In the genomic region with DNA sequence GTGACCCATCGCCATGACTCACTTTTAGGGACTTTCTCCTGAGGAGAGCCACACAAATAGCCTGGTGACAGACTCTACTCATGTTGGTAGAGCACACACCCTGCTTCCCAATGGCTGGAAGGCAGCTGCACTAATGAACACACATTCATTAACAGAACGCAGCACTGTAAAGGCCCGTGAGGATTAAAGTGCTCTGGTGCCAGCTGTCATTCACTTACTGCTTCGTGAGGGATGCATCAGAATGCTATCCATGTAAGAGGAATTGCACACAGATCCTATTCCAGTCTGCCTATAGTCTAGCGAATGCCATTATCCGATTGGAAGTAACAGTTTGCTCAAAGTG, we compare ENCODE assay signal across 22 mouse cellular contexts.
DNase-seq lines count a peak whose midpoint lies in the region; ATAC-seq and TF ChIP-seq lines count a peak whose summit lies in the region.
"Had no signal": no experiment of that assay in that cellular context is flagged by ENCODE, and none has a peak within 500 bp of the region (broad histone marks: within the 10 kb centered on the region; RNA-seq: fewer than 3 reads in every experiment).

No protein-coding gene starts in this region.

- TF ChIP-seq CTCF in CH12.LX (conservative IDR thresholded peaks at IDR 0.05 in 1 of 2, IDR thresholded peaks at IDR 0.05 in 1 of 2; ENCODE audit: low read depth in 2 of 2, low read length in 2 of 2): no peak
- TF ChIP-seq CTCF in brain, embryonic 14.5 days (IDR thresholded peaks at IDR 0.05; ENCODE audit: borderline replicate concordance, extremely low read depth, insufficient read depth, insufficient read length): no peak

- no peak for DNase-seq in limb, embryonic 10.5 days (ENCODE audit: low spot score)
- DNase-seq in CH12.LX (ENCODE audit: extremely low read depth): no peak
- peak; percentile 29 for DNase-seq in brain, embryonic 14.5 days (ENCODE audit: low read depth)
- no peak for DNase-seq in thymus, postnatal 10 days (ENCODE audit: low spot score in 2 of 2)
- DNase-seq: adrenal gland, adult 8-10 months; adrenal gland, postnatal 36 days; cerebellum, adult 11-12 months; cerebellum, adult 9-10 months; cerebellum, postnatal 36 days; gastrocnemius, postnatal 14 days; heart, postnatal 10 days; heart, postnatal 4 days; kidney, adult 18-20 months had no signal

- H3K4me1 ChIP-seq in limb, embryonic 15.5 days: peaks cover 2% of the 10 kb centered on the region
- peaks cover 1% of the 10 kb centered on the region; the same call in 1 of the 2 replicates for H3K4me1 ChIP-seq in limb, embryonic 10.5 days
- peaks cover 19 to 46% of the 10 kb centered on the region in 2 experiments for H3K4me1 ChIP-seq in CH12.LX (ENCODE audit: control insufficient read depth in 1 of 2, insufficient read depth in 2 of 2)
- H3K4me1 ChIP-seq in hindbrain, embryonic 13.5 days (replicated peaks): no peaks in the 10 kb centered on the region; the same call in none of the 2 replicates
- H3K4me1 ChIP-seq: forebrain, embryonic 12.5 days; heart, embryonic 10.5 days; hindbrain, embryonic 12.5 days; intestine, embryonic 15.5 days had no signal

- dilution Hi-C loops in CH12.LX (cut with MboI; ENCODE audit: extremely low pct_ligation_motif_present, extremely low pct_unique_long_range_greater_than_20kb, low sequenced_read_pairs): no loop called here

- no peaks in the 10 kb centered on the region for H3K27me3 ChIP-seq in limb, embryonic 15.5 days
- H3K27me3 ChIP-seq in limb, embryonic 10.5 days (ENCODE audit: low read depth, poor library complexity, severe bottlenecking): no peaks in the 10 kb centered on the region
- H3K27me3 ChIP-seq in CH12.LX (replicated peaks): no peaks in the 10 kb centered on the region
- H3K27me3 ChIP-seq in hindbrain, embryonic 13.5 days: no peaks in the 10 kb centered on the region
- H3K27me3 ChIP-seq: forebrain, embryonic 12.5 days; hindbrain, embryonic 12.5 days; intestine, embryonic 15.5 days had no signal

- TF ChIP-seq EP300 in CH12.LX (IDR thresholded peaks at IDR 0.05; ENCODE audit: low read length): no peak

- no peaks in the 10 kb centered on the region for H3K9me3 ChIP-seq in limb, embryonic 15.5 days
- no peaks in the 10 kb centered on the region for H3K9me3 ChIP-seq in limb, embryonic 10.5 days (replicated peaks)
- peaks cover 14% of the 10 kb centered on the region for H3K9me3 ChIP-seq in CH12.LX (replicated peaks; ENCODE audit: low read length)
- no peaks in the 10 kb centered on the region for H3K9me3 ChIP-seq in hindbrain, embryonic 13.5 days
- H3K9me3 ChIP-seq: forebrain, embryonic 12.5 days; heart, embryonic 10.5 days; hindbrain, embryonic 12.5 days; intestine, embryonic 15.5 days had no signal

- TF ChIP-seq POLR2A in CH12.LX (IDR thresholded peaks at IDR 0.05; ENCODE audit: low read depth, low read length): no peak
- no peak for TF ChIP-seq POLR2A in brain, embryonic 14.5 days (IDR thresholded peaks at IDR 0.05; ENCODE audit: borderline replicate concordance, extremely low read depth, insufficient read depth, insufficient read length, poor library complexity, severe bottlenecking)

- H3K79me2 ChIP-seq in CH12.LX (replicated peaks; ENCODE audit: control insufficient read depth, extremely low read depth, insufficient read depth, poor library complexity, severe bottlenecking): no peaks in the 10 kb centered on the region

- in situ Hi-C loops in CH12.LX (cut with MboI; ENCODE audit: low pct_ligation_motif_present, low pct_unique_long_range_greater_than_20kb, low sequenced_read_pairs): loop anchor here (10.0 to 25.0 kb wide), 3 partner anchors 123 to 473 kb away; a partner anchor contains a TSS

- 70% methylated on average over 6 of the region's 6 CpGs for WGBS in limb, embryonic 15.5 days
- WGBS in limb, embryonic 10.5 days: 90% methylated on average over 6 of the region's 6 CpGs
- 80% methylated on average over 6 of the region's 6 CpGs for WGBS in hindbrain, embryonic 13.5 days

- no peak overlapping the region for H3K4me3 ChIP-seq in limb, embryonic 15.5 days
- no peak overlapping the region for H3K4me3 ChIP-seq in limb, embryonic 10.5 days
- H3K4me3 ChIP-seq in CH12.LX (replicated peaks in 1 of 3; ENCODE audit: low read depth in 2 of 3, low read length in 2 of 3, poor library complexity in 1 of 3): no peak overlapping the region
- H3K4me3 ChIP-seq in hindbrain, embryonic 13.5 days: no peak overlapping the region
- H3K4me3 ChIP-seq: forebrain, embryonic 12.5 days; heart, embryonic 10.5 days; hindbrain, embryonic 12.5 days; intestine, embryonic 15.5 days had no signal

- H3K27ac ChIP-seq in limb, embryonic 15.5 days: no peak overlapping the region; the same call in 1 of the 2 replicates
- no peak overlapping the region for H3K27ac ChIP-seq in limb, embryonic 10.5 days
- H3K27ac ChIP-seq in CH12.LX (ENCODE audit: insufficient read depth, low read depth): peak overlapping the region; percentile 87; the same call in 1 of the 2 replicates
- no peak overlapping the region for H3K27ac ChIP-seq in hindbrain, embryonic 13.5 days
- H3K27ac ChIP-seq: forebrain, embryonic 12.5 days; heart, embryonic 10.5 days; hindbrain, embryonic 12.5 days; hindbrain, postnatal 0 days; intestine, embryonic 15.5 days had no signal

- H3K4me2 ChIP-seq in limb, embryonic 15.5 days: no peak overlapping the region
- peak overlapping the region; percentile 7; the same call in 1 of the 2 replicates for H3K4me2 ChIP-seq in CH12.LX (ENCODE audit: insufficient read depth, low read depth, poor library complexity, severe bottlenecking)
- no peak overlapping the region for H3K4me2 ChIP-seq in hindbrain, embryonic 13.5 days
- H3K4me2 ChIP-seq: forebrain, embryonic 12.5 days; hindbrain, embryonic 12.5 days; intestine, embryonic 15.5 days had no signal

- TF ChIP-seq RAD21 in CH12.LX (IDR thresholded peaks at IDR 0.05; ENCODE audit: low read depth, low read length): no peak

- H3K9ac ChIP-seq in limb, embryonic 15.5 days: no peak overlapping the region
- no peak overlapping the region for H3K9ac ChIP-seq in CH12.LX (ENCODE audit: insufficient read depth, low read depth)
- no peak overlapping the region for H3K9ac ChIP-seq in hindbrain, embryonic 13.5 days
- H3K9ac ChIP-seq: forebrain, embryonic 12.5 days; hindbrain, embryonic 12.5 days; intestine, embryonic 15.5 days had no signal

- no peaks in the 10 kb centered on the region for H3K36me3 ChIP-seq in limb, embryonic 15.5 days
- no peaks in the 10 kb centered on the region for H3K36me3 ChIP-seq in limb, embryonic 10.5 days
- H3K36me3 ChIP-seq in CH12.LX (replicated peaks in 1 of 2; ENCODE audit: control insufficient read depth in 1 of 2, insufficient read depth in 1 of 2, low read length in 1 of 2): no peaks in the 10 kb centered on the region
- H3K36me3 ChIP-seq in hindbrain, embryonic 13.5 days: no peaks in the 10 kb centered on the region
- H3K36me3 ChIP-seq: forebrain, embryonic 12.5 days; heart, embryonic 10.5 days; hindbrain, embryonic 12.5 days; intestine, embryonic 15.5 days had no signal

- 0 out of 2 replicates have a peak, but pooled peaks have one; percentile 58 for ATAC-seq in limb, embryonic 15.5 days (ENCODE audit: insufficient number of reproducible peaks, low FRiP score, low TSS enrichment, low read depth)
- ATAC-seq in hindbrain, embryonic 13.5 days (ENCODE audit: low FRiP score): no peak
- ATAC-seq in megakaryocyte progenitor cell, adult 5-6 weeks (replicated peaks; ENCODE audit: poor library complexity): no peak
- ATAC-seq: forebrain, embryonic 16.5 days; hindbrain, postnatal 0 days; intestine, embryonic 15.5 days had no signal

TF ChIP-seq in CH12.LX, 34 proteins besides CTCF, POLR2A, EP300 and RAD21:
- no peak for TF ChIP-seq ZMIZ1 (IDR thresholded peaks at IDR 0.05; ENCODE audit: low read depth, low read length)
- TF ChIP-seq ELF1 (IDR thresholded peaks at IDR 0.05; ENCODE audit: low read depth, low read length): no peak
- TF ChIP-seq RCOR1 (conservative IDR thresholded peaks at IDR 0.05; ENCODE audit: low read depth, low read length): no peak
- TF ChIP-seq MXI1 (IDR thresholded peaks at IDR 0.05; ENCODE audit: low read depth, low read length): no peak
- TF ChIP-seq MAFK (IDR thresholded peaks at IDR 0.05; ENCODE audit: insufficient replicate concordance, low read length): no peak
- no peak for TF ChIP-seq KAT2A (IDR thresholded peaks at IDR 0.05; ENCODE audit: insufficient replicate concordance, low read length)
- TF ChIP-seq USF1 (IDR thresholded peaks at IDR 0.05; ENCODE audit: low read depth, low read length): no peak
- TF ChIP-seq TCF12 (IDR thresholded peaks at IDR 0.05; ENCODE audit: low read depth, low read length): no peak
- no peak for TF ChIP-seq CHD1 (IDR thresholded peaks at IDR 0.05; ENCODE audit: low read depth, low read length)
- no peak for TF ChIP-seq BHLHE40 (IDR thresholded peaks at IDR 0.05; ENCODE audit: low read depth, low read length)
- TF ChIP-seq USF2 (conservative IDR thresholded peaks at IDR 0.05; ENCODE audit: low read depth, low read length): no peak
